Mouse (Mus musculus) ovary, postnatal 14 days (tissue): ENCODE measurements around the gene Ccdc182.

Source experiments
- DNase-seq: peaks from one replicate; pipeline ENCODE4 v3.0.0; 2022; ENCODE audit warnings: low spot score

The Ccdc182 gene

DNA sequence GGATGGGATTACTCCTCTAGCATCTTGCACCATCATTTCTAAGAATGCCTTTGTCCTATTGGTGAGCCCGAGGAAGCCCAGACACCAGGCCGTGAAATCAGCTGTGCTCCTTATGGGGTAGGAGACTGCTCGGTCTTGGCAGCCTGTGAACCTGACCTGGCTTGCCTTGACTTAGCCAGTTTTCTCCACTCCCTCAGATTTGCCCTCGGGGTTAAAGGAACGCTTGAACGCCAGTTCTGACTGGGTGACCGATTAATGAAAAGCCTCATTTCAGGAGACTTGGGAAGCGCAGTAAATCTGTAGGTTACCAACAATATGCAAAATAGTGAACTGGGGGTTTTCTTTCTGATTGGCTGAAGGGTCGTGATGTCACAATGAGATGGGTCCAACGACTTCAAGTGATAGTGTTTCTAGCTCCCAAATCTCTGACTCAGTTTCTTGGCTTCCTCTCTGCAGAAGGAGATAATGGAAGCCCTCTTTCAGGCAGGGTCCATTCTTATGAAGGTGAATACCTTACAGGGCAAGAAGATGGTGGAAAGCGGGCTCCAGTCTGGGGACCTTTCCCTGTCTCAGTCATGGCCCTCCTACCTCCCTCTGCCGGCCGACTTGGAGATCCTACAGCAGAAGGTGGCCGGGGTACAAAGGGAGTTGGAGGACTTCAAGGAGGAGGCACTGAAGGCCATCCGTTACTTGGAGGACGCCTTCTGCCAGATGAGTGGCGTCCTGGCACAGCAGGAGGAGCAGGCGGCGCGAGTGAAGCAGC is at the start of gene Ccdc182:
Gene Ccdc182 (plus strand): TSS at position 428 of the 763 bp plus-strand sequence.
- no peak for DNase-seq

DNA sequence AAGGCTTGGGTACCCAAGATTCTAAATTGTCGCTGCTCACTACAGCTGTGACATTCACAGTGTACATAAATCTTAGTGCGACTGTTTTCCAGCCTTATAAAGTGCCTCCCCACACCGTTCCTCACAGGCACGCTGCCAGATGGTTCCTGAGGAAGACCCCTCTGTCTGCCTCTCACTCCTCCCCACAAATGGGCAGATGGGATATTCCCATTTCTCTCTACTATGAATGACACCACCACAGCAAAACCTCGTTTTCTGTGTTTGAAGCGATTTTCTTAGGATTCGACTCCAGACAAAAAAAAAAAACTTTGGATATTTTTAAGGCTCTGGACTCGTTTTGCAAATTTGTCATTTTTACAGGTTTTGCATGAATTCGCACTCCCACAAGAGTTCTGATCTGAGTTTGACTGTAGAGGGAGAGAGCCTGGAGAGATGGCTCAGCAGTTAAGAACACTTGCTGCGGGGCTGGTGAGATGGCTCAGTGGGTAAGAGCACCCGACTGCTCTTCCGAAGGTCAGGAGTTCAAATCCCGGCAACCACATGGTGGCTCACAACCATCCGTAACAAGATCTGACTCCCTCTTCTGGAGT is 48.2 kb upstream of the Ccdc182 start:
- DNase-seq, result no peak

DNA sequence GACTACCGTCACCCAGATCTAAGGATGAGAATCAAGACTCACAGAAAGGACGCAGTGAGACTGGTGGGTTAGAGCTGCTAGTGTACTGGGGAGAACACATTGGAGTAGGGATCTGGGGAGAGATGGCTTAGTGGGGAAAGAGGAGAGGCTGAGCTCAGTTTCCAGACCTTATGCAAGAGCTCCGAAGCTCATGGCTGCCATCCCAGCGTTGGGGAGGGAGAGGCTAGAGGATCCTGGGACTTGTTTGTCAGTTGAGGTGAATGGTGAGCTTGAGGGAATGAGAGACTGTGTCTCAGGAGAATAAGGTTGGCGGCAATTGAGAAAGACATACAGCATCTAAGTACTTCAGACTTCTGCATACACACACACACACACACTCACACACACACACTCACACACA is 45.2 kb upstream of the Ccdc182 start:
- no peak for DNase-seq

DNA sequence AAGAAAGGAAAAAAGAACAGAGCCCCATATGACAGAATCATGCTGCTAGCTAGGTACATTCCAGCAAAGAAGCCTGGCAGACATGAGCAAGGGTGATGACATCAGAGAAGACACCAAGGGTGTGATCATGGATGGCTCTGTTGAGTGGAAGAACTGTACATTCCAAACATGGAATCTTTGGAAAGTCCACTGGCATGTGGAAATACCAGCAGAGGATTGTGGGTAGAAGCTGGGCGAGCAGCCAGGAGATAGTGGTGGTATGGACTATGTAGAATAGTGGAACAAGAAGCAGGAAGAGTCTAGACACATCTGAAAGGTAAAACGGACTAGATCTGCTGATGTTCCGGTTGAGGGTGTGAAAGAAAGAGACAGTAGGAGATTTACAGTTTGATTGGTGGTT is 43.3 kb upstream of the Ccdc182 start:
- DNase-seq, result no peak

DNA sequence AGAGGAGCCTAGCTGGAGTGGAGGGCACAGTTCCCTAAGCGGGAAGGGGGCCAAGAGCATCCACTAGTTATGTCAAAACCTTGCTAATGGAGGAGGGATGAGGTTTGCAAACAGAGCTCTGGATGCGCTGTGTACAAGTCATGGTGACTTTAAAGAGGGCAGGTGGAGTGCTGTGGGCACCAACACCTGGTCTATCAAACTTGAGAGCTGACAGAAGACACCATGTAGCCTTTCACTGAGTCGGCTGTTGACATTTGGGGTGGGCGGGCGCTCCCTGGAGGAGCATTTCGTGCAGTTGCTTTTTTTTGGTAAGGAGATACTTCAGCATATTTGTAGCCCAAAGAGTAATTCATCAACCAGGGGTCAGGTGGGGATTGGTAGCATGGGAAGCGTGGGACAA is 42.6 kb upstream of the Ccdc182 start:
- DNase-seq, result no peak

GRCm38 (mm10) chr11:88251972-88252766 is 41.7 kb upstream of the Ccdc182 start:
- DNase-seq, result peak; percentile 84

DNA sequence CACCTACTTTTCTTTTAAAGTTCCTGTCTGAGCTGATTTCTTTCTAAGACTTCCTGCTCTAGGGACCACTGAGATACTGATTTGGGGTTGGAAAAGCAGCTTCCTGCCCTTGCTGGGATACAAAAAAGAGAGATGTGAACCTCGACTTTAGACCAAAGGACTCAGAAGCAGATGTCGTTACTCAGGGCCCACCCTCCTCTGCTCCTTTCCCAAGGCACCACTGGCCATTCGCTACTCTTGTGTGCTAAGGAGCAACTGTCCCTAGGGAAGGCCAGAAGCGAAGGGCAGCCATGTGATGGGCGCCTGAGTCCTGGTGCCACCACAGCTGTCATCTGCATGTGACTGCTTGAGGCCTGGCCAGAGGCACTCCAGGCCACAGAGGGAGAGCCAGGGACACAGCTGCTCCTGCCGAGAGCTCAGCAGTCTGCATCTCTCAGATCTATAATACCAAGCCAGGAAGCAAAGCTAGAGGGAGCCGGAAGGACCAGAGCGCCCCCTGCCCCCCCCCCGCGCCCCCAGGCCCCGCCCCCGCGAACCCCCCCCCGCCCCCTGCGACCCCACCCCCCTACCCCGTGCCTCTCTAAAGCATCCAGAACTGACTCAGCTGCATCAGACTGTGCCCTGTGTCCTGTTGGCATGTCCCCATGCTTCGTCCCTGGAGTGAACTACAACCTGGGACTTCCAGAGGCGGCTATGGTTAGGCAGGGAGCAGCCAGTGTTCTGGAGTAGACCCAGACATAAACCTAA is 40.9 kb upstream of the Ccdc182 start:
- DNase-seq, result no peak

- no peak for DNase-seq
Observed at GRCm38 (mm10) chr11:88253514-88254167, 40.2 kb upstream of the Ccdc182 start.

DNA sequence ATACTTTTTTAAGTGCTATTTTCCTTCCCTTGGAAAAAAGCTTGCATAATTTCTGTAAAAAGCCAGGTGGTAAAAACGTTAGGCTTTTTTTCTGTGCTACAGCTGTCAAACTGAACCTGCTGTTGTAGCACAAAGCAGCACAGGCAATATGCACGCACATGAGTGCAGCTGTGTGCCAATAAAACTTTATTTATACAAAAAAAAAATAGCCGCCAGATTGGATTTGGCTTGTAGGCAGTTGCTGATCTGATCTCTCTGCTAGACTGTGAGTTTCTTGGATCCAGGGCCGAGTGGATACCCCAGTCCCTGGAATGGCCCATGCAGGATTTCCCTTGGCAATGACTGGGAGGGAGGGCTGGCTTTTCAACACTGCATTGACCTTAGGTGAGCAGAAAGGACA is 36.2 kb upstream of the Ccdc182 start:
- DNase-seq, result no peak

DNA sequence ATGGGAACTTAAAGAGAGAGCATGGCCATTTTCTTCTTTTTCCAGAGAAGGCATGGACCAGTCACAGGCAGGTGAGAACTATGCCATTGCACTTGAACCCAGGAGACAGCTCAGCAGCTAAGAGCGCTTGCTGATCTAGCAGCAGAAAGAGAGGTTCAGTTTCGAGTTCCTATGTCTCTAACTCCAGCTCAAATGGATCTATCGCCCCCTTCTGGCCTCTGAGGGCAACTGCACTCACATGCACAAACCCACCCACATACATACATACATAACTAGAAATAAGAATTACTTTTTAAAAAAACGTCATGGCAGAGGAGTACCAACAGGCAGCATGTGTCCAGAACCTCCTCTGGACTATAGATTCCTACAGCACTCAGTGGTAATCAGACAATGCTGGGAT is 35.6 kb upstream of the Ccdc182 start:
- no peak for DNase-seq

- DNase-seq, result no peak
Observed at GRCm38 (mm10) chr11:88260463-88260862, 33.4 kb upstream of the Ccdc182 start.

- no peak for DNase-seq
Observed at GRCm38 (mm10) chr11:88264889-88265288, 29.0 kb upstream of the Ccdc182 start.

- DNase-seq, result no peak
Observed at GRCm38 (mm10) chr11:88266311-88266710, 27.5 kb upstream of the Ccdc182 start.

DNA sequence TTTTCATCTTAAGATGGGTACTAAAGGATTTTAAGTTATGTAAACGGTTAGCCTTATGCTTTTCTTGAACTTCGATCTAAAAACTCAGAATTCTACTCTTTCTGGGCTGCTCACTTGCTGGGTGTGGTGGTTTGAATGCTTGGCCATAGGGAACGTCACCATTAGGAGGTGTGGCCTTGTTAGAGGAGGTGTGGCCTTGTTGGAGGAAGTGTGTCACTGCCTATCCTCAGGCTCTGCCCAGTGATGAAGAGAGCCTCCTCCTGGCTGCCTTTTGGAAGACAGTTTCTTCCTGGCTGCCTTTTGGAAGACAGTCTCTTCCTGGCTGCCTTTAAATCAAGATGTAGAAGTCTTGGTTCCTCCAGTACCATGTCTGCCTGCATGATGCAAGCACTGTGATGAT is 22.0 kb upstream of the Ccdc182 start:
- DNase-seq, result no peak

GRCm38 (mm10) chr11:88274111-88274879 is 19.6 kb upstream of the Ccdc182 start:
- no peak for DNase-seq

DNA sequence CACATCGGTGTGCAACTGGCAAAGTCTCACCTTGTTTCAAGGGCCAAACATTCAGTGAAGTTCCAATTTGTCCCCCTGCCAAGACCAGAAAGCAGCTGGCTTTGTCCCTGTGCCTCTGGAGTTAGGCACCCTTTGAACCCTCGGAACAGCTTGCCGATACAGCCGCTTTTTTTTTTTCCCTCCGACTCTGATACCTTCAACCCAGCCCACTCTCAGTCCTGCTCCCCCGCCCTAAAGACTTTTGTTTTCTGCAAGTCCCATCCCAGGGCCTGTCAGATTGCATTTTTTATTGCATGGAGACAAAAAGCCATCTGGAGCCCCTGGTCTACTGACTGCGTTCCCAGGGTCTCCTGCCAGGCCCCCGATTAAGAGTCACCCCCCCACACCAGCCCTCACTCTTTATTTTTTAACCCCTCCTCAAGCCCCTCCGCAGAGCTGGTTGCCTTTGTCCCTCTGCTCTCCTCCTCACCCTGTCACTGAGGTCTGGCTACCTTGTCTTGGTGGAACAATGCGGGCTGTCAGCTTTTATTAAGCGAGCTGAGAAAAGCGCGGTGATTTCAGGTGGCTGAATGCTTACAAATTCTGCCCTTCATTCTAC is 18.9 kb upstream of the Ccdc182 start:
- no peak for DNase-seq

GRCm38 (mm10) chr11:88275949-88276348 is 17.9 kb upstream of the Ccdc182 start:
- no peak for DNase-seq

GRCm38 (mm10) chr11:88276534-88277308 is 17.1 kb upstream of the Ccdc182 start:
- DNase-seq, result no peak

- no peak for DNase-seq
Observed at GRCm38 (mm10) chr11:88279006-88279405, 14.9 kb upstream of the Ccdc182 start.

DNA sequence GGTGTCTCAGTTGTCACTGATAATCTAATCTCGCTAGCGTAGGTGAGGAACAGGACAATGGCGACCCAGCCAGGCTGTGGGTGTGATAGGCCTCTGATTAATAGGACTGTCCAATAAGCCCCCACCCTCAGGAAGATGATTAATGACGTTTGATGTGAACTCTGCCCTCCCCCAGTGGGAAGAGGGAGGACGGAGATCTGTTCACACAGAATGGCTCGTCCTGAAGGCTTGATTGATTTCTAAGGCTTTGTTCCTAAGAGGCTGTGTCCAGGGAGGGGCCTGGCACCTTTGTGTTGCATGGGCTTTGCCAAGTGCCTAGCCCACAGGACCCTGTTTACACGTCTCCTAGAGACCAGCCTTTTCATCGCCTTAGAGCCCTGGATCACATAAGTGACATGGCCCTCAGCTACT is 13.4 kb upstream of the Ccdc182 start:
- no peak for DNase-seq
